Mouse (Mus musculus): ENCODE data around the gene Ptprs. TPM values are rescaled to one million over a fixed set of nuclear protein-coding genes. Genes with fewer than 3 reads are reported as not detected.

Gene Ptprs
- polyA plus RNA-seq, 1 experiment from 2014 or later: 156 TPM

DNA sequence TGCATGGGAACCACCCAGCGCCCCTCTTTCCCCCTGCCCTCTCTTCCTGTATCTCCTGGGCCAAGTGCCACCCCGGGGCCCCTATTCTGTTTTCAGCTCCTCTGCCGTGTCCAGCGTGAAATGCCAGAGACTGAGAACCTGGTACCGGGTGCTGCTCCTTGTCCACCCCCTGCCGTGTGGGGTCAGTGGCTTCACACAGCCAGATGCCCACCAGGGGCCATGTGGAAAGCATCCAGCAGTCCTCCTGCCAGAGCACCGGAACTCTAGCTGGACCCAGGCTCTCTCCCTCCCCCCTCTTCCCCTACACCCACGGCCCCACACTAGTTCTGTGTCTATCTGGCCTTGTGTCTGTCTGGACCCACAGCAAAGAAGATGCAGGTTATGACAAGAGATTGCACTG, 68.9 kb downstream of the Ptprs start:
- WGBS: 54% methylated on average over 8 of the region's 8 CpGs
- Histone ChIP-seq H3K9ac (ENCODE audit: low read depth, low read length) (no peak overlapping the region), H3K9me3 (ENCODE audit: control insufficient read depth, low read length) (no peaks in the 10 kb centered on the region), H3K27ac (ENCODE audit: low read depth, low read length) (peak overlapping the region; percentile 65), H3K4me2 (replicated peaks; ENCODE audit: low read depth, low read length) (no peak overlapping the region), H3K27me3 (ENCODE audit: control insufficient read depth, insufficient read depth, low read length) (no peaks in the 10 kb centered on the region), H3K4me3 (ENCODE audit: low read depth, low read length) (no peak overlapping the region), H3K4me1 (replicated peaks; ENCODE audit: control insufficient read depth, insufficient read depth, low read length) (no peaks in the 10 kb centered on the region; the same call in 1 of the 2 replicates), H3K36me3 (ENCODE audit: control insufficient read depth, insufficient read depth, low read length) (peaks cover 15% of the 10 kb centered on the region)
- DNase-seq (ENCODE audit: low spot score) (no peak), ATAC-seq (ENCODE audit: low FRiP score) (0 out of 2 replicates have a peak, but pooled peaks have one; percentile 1)

DNA sequence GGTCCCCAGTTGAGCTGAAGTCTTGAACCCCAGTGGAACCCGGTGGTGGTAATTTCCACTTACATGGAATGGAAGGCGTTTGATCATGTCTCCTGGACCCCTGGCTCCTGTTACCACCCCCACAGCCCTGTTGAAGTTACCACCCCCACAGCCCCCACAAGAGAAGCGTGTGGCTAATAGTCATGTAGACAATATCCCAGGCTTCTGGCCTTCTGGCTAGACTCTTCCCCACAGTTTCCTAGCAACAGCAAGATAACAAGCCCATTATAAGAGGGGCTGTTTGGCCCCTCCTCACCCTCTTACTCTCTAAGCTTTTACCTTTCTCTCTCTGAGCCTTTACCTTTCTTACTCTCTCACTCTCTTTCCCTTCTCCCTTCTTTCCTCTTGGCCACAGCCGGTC, 69.4 kb downstream of the Ptprs start:
- 68% methylated on average over 4 of the region's 4 CpGs for WGBS
- Histone ChIP-seq H3K27me3 (ENCODE audit: control insufficient read depth, insufficient read depth, low read length) (no peaks in the 10 kb centered on the region), H3K27ac (ENCODE audit: low read depth, low read length) (peak overlapping the region; percentile 65; the same call in 1 of the 2 replicates), H3K9ac (ENCODE audit: low read depth, low read length) (no peak overlapping the region), H3K4me1 (replicated peaks; ENCODE audit: control insufficient read depth, insufficient read depth, low read length) (no peaks in the 10 kb centered on the region; the same call in 1 of the 2 replicates), H3K4me2 (replicated peaks; ENCODE audit: low read depth, low read length) (no peak overlapping the region), H3K36me3 (ENCODE audit: control insufficient read depth, insufficient read depth, low read length) (peaks cover 14% of the 10 kb centered on the region), H3K4me3 (ENCODE audit: low read depth, low read length) (no peak overlapping the region), H3K9me3 (ENCODE audit: control insufficient read depth, low read length) (no peaks in the 10 kb centered on the region)
- ATAC-seq (ENCODE audit: low FRiP score): peak; percentile 16; the same call in 1 of the 2 replicates
- DNase-seq (ENCODE audit: low spot score): no peak

DNA sequence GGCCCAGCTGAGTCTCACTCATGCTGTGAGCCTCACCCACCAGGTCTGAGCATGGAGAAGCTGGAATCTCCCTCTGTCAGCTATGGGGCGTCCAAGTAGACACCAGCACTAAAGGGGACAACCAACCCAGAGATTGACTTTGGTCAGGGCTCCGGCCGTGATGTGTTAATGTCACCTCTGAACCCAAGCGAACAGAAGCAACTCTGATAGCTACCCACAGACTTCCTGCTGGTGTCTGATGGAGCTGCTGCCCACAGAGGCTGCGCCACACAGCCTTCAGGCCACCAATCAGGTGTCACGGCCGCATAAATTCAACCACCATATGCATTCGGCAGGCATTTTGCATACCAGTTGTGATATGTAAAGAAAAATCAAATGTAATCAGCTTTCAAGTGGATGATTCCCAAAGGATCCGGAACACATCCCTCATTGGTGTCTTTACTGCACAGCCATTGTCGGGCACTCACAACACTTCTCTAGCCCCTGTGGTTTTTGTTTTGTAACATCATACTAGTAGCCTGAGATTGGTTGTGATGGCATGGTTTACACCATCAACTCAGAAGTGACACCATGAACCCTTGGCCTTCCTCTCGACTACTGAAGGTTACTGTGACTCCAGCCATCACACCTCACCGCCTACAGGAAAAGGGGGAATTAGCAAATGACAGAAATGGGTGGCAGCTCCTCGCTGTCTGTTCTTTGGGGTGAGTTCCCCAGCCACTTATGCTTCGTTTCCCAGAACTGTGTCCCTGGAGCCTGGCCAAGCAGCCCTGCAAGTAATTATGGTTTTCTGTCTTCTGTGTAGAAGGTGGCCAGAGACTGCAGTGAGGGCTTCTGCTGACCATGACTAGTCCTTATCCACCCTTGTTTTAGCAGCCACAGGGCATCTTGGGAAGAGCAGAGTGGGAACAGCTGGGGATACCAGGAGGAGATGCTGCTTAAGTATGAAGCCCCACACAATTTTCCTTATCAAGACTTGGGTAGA, 70.1 kb downstream of the Ptprs start:
- DNase-seq (ENCODE audit: low spot score) (no peak), ATAC-seq (ENCODE audit: low FRiP score) (no peak; the same call in 1 of the 2 replicates)
- H3K9me3 ChIP-seq (ENCODE audit: control insufficient read depth, low read length): no peaks in the 10 kb centered on the region
- WGBS: 87% methylated on average over 14 of the region's 14 CpGs
- H3K4me1 ChIP-seq (replicated peaks; ENCODE audit: control insufficient read depth, insufficient read depth, low read length): no peaks in the 10 kb centered on the region; the same call in 1 of the 2 replicates
- H3K4me3 ChIP-seq (ENCODE audit: low read depth, low read length): no peak overlapping the region
- H3K27me3 ChIP-seq (ENCODE audit: control insufficient read depth, insufficient read depth, low read length): no peaks in the 10 kb centered on the region
- peaks cover 11% of the 10 kb centered on the region for H3K36me3 ChIP-seq (ENCODE audit: control insufficient read depth, insufficient read depth, low read length)
- H3K4me2 ChIP-seq (replicated peaks; ENCODE audit: low read depth, low read length): no peak overlapping the region
- peak overlapping the region; percentile 42; the same call in 1 of the 2 replicates for H3K27ac ChIP-seq (ENCODE audit: low read depth, low read length)
- no peak overlapping the region for H3K9ac ChIP-seq (ENCODE audit: low read depth, low read length)

DNA sequence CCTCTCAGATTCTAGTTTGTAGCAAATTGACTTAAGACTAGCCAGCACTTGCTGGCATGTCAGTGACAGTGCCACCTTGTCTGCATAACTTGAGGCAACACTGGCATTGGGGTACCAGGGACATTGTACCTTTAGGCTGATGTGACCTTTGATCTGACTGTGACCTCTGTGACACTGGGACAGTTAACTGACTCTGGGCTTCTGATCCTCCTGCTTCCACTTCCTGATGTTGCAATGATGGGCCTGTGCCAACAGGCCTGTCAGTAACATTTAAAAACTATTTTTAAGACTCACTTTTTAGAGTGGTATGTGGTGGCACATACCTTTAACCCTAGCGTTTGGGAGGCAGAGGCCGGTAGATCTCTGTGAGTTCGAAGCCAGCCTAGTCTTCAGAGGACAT, 70.9 kb downstream of the Ptprs start:
- Histone ChIP-seq H3K27ac (ENCODE audit: low read depth, low read length) (no peak overlapping the region), H3K27me3 (ENCODE audit: control insufficient read depth, insufficient read depth, low read length) (no peaks in the 10 kb centered on the region), H3K4me2 (replicated peaks; ENCODE audit: low read depth, low read length) (no peak overlapping the region), H3K4me3 (ENCODE audit: low read depth, low read length) (no peak overlapping the region), H3K4me1 (replicated peaks; ENCODE audit: control insufficient read depth, insufficient read depth, low read length) (no peaks in the 10 kb centered on the region; the same call in 1 of the 2 replicates), H3K9ac (ENCODE audit: low read depth, low read length) (no peak overlapping the region), H3K36me3 (ENCODE audit: control insufficient read depth, insufficient read depth, low read length) (peaks cover 14% of the 10 kb centered on the region; the same call in 1 of the 2 replicates), H3K9me3 (ENCODE audit: control insufficient read depth, low read length) (no peaks in the 10 kb centered on the region)
- 93% methylated on average over 3 of the region's 3 CpGs for WGBS
- no peak for DNase-seq (ENCODE audit: low spot score)
- ATAC-seq (ENCODE audit: low FRiP score): no peak

DNA sequence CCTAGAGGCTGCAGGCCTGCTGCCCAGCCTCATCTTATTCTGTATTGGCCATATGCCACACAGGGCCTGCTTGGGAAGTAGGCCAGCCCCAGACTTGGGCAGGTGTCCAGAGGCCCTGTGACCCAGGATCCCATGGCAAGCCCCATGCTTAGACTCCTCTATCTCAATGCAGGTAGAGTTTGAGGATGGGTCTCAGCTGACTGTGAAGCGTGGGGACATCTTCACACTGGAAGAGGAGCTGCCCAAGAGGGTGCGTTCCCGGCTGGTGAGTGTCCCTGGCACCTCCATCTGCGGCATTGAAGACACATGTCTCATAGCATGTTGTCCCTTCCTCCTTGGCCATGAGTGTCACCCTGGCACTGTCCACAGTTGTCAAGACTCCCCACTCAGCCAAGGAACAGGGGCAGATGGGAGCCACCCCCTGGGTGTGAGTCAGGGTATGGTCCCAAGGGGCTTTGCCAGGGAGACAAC, 75.2 kb downstream of the Ptprs start:
- H3K36me3 ChIP-seq (ENCODE audit: control insufficient read depth, insufficient read depth, low read length): peaks cover 23% of the 10 kb centered on the region; the same call in 1 of the 2 replicates
- DNase-seq (ENCODE audit: low spot score) (no peak), ATAC-seq (ENCODE audit: low FRiP score) (no peak)
- no peaks in the 10 kb centered on the region for H3K9me3 ChIP-seq (ENCODE audit: control insufficient read depth, low read length)
- WGBS: 95% methylated on average over 4 of the region's 4 CpGs
- no peak overlapping the region for H3K9ac ChIP-seq (ENCODE audit: low read depth, low read length)
- no peak overlapping the region for H3K27ac ChIP-seq (ENCODE audit: low read depth, low read length)
- H3K27me3 ChIP-seq (ENCODE audit: control insufficient read depth, insufficient read depth, low read length): no peaks in the 10 kb centered on the region
- H3K4me2 ChIP-seq (replicated peaks; ENCODE audit: low read depth, low read length): no peak overlapping the region
- no peaks in the 10 kb centered on the region for H3K4me1 ChIP-seq (replicated peaks; ENCODE audit: control insufficient read depth, insufficient read depth, low read length)
- no peak overlapping the region for H3K4me3 ChIP-seq (ENCODE audit: low read depth, low read length)

DNA sequence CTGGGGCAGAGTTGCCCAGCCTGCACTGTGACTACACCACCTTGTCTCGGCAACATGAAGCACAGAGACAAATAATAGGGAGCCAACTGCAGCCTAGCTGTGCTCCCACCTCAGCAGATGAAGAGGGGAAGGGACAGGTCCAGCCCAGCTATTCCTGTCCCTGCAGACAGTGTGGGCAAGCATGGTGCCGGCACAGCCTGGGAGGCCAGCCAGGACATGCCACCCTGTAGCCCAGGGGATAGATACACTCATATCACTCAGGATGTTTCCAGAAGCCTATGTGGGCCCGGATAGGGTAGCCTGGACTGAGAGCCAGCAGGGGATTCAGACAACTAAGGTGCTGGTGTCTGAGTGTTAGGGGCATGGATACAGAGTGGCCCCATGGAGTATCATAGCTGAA, 76.1 kb downstream of the Ptprs start:
- Histone ChIP-seq H3K4me1 (replicated peaks; ENCODE audit: control insufficient read depth, insufficient read depth, low read length) (no peaks in the 10 kb centered on the region), H3K4me3 (ENCODE audit: low read depth, low read length) (no peak overlapping the region), H3K9ac (ENCODE audit: low read depth, low read length) (no peak overlapping the region), H3K36me3 (ENCODE audit: control insufficient read depth, insufficient read depth, low read length) (peaks cover 24% of the 10 kb centered on the region; the same call in 1 of the 2 replicates), H3K9me3 (ENCODE audit: control insufficient read depth, low read length) (no peaks in the 10 kb centered on the region), H3K27me3 (ENCODE audit: control insufficient read depth, insufficient read depth, low read length) (no peaks in the 10 kb centered on the region), H3K4me2 (replicated peaks; ENCODE audit: low read depth, low read length) (no peak overlapping the region), H3K27ac (ENCODE audit: low read depth, low read length) (no peak overlapping the region)
- ATAC-seq (ENCODE audit: low FRiP score) (no peak), DNase-seq (ENCODE audit: low spot score) (no peak)
- 95% methylated on average over 3 of the region's 3 CpGs for WGBS

GRCm38 (mm10) chr17:56396051-56396450, 80.2 kb downstream of the Ptprs start:
- H3K4me2 ChIP-seq (replicated peaks; ENCODE audit: low read depth, low read length): no peak overlapping the region
- H3K36me3 ChIP-seq (ENCODE audit: control insufficient read depth, insufficient read depth, low read length): peaks cover 21% of the 10 kb centered on the region
- DNase-seq (ENCODE audit: low spot score) (no peak), ATAC-seq (ENCODE audit: low FRiP score) (no peak)
- H3K27ac ChIP-seq (ENCODE audit: low read depth, low read length): no peak overlapping the region
- no peaks in the 10 kb centered on the region for H3K27me3 ChIP-seq (ENCODE audit: control insufficient read depth, insufficient read depth, low read length)
- no peak overlapping the region for H3K4me3 ChIP-seq (ENCODE audit: low read depth, low read length)
- H3K4me1 ChIP-seq (replicated peaks; ENCODE audit: control insufficient read depth, insufficient read depth, low read length): no peaks in the 10 kb centered on the region
- no peaks in the 10 kb centered on the region for H3K9me3 ChIP-seq (ENCODE audit: control insufficient read depth, low read length)
- WGBS: 90% methylated on average over 6 of the region's 6 CpGs
- H3K9ac ChIP-seq (ENCODE audit: low read depth, low read length): no peak overlapping the region

GRCm38 (mm10) chr17:56393889-56394288, 82.4 kb downstream of the Ptprs start:
- peaks cover 17% of the 10 kb centered on the region; the same call in 1 of the 2 replicates for H3K36me3 ChIP-seq (ENCODE audit: control insufficient read depth, insufficient read depth, low read length)
- H3K27ac ChIP-seq (ENCODE audit: low read depth, low read length): no peak overlapping the region
- H3K4me3 ChIP-seq (ENCODE audit: low read depth, low read length): no peak overlapping the region
- ATAC-seq (ENCODE audit: low FRiP score): no peak
- WGBS: 97% methylated on average over 10 of the region's 10 CpGs
- no peak overlapping the region for H3K9ac ChIP-seq (ENCODE audit: low read depth, low read length)
- no peak for DNase-seq (ENCODE audit: low spot score)
- no peaks in the 10 kb centered on the region for H3K9me3 ChIP-seq (ENCODE audit: control insufficient read depth, low read length)
- no peaks in the 10 kb centered on the region for H3K4me1 ChIP-seq (replicated peaks; ENCODE audit: control insufficient read depth, insufficient read depth, low read length)
- no peaks in the 10 kb centered on the region for H3K27me3 ChIP-seq (ENCODE audit: control insufficient read depth, insufficient read depth, low read length)
- H3K4me2 ChIP-seq (replicated peaks; ENCODE audit: low read depth, low read length): no peak overlapping the region
